Mouse (Mus musculus) C2C12 (cell line): ENCODE data around the gene Galnt16. TPM values are rescaled to one million over a fixed set of nuclear protein-coding genes. Genes with fewer than 3 reads are reported as not detected.

Experiments used
- H3K27me3 ChIP-seq: one replicate; pipeline ENCODE4 v1.6.1; 2011; ENCODE audit not compliant: control insufficient read depth, insufficient read depth, insufficient read length
- H3K36me3 ChIP-seq: one replicate; pipeline ENCODE4 v1.6.1; 2011; ENCODE audit not compliant: control insufficient read depth, insufficient read depth
- H3K4me3 ChIP-seq: one replicate; pipeline ENCODE4 v1.5.1; 2011; ENCODE audit warnings: mild to moderate bottlenecking, control low read depth; ENCODE audit not compliant: poor library complexity, insufficient read depth, severe bottlenecking
- H3K79me2 ChIP-seq: one replicate; pipeline ENCODE4 v1.6.1; 2011; ENCODE audit not compliant: control insufficient read depth, insufficient read depth
- H3K79me3 ChIP-seq: one replicate; pipeline ENCODE4 v1.6.1; 2011; ENCODE audit warnings: low read depth, control low read depth
- H3ac ChIP-seq: one replicate; pipeline ENCODE3; 2011; ENCODE audit warnings: low read depth; ENCODE audit not compliant: control insufficient read depth, insufficient read length
- CEBPB ChIP-seq: IDR thresholded peaks from one replicate; pipeline ENCODE4 v1.6.1; 2011; ENCODE audit warnings: low read depth, mild to moderate bottlenecking, control low read depth, moderate library complexity
- CTCF ChIP-seq: IDR thresholded peaks from one replicate; pipeline ENCODE4 v1.5.1; 2011; ENCODE audit not compliant: control insufficient read depth, insufficient read depth, insufficient read length
- FOSL1 ChIP-seq: IDR thresholded peaks from one replicate; pipeline ENCODE4 v1.8.0; 2011; ENCODE audit warnings: mild to moderate bottlenecking, low read length; ENCODE audit not compliant: poor library complexity, insufficient read depth, severe bottlenecking
- MAX ChIP-seq: IDR thresholded peaks from one replicate; pipeline ENCODE4 v1.6.1; 2011; ENCODE audit warnings: mild to moderate bottlenecking, control low read depth
- MYOD1 ChIP-seq: IDR thresholded peaks from one replicate; pipeline ENCODE4 v1.6.1; 2011; ENCODE audit warnings: low read depth; ENCODE audit not compliant: control insufficient read depth, insufficient read length
- MYOG ChIP-seq: IDR thresholded peaks from one replicate; pipeline ENCODE4 v1.6.1; 2011; ENCODE audit not compliant: control insufficient read depth, insufficient read length; ENCODE audit errors: extremely low read depth
- USF1 ChIP-seq: IDR thresholded peaks from one replicate; pipeline ENCODE4 v1.6.1; 2011; ENCODE audit warnings: low read depth, mild to moderate bottlenecking, control low read depth, moderate library complexity
- polyA plus RNA-seq: library from polyadenylated mRNA; unstranded; fragments of >200 nt; fragmentation: generic; extraction: Trizol; gene quantifications from one replicate; pipeline ENCODE4 v1.2.1, GENCODE M21; 2012; ENCODE audit warnings: missing spikeins

The Galnt16 gene
- polyA plus RNA-seq, 1 experiment = not detected

DNA sequence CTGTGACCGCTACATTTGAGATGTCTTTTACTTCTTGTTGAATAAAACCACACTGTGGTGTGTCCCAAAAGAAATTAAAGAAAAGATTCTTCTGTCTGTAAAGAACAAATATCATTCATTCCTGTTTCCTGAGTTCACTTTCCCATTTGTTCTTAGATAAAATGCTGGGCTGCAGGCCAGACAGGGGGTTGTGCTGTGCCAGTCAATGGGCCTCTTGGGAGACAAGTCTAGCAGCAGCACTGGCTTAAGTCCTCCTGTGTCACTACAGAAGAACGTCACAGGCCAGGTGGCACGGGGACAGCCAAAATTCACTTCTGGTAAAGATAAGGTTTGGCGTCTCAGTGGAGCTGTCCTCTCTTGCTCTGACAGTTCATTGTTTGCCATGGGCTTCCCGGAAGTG lies 44.7 kb downstream of the Galnt16 start:
- H3K79me2 ChIP-seq = no peaks in the 10 kb centered on the region
- no peak overlapping the region for H3K4me3 ChIP-seq
- peaks cover 42% of the 10 kb centered on the region for H3K27me3 ChIP-seq
- H3ac ChIP-seq = no peak overlapping the region
- no peaks in the 10 kb centered on the region for H3K79me3 ChIP-seq
- H3K36me3 ChIP-seq = no peaks in the 10 kb centered on the region
- no peak for TF ChIP-seq CTCF
- TF ChIP-seq MAX = no peak
- TF ChIP-seq FOSL1 = no peak
- no peak for TF ChIP-seq MYOG
- no peak for TF ChIP-seq CEBPB
- no peak for TF ChIP-seq MYOD1
- TF ChIP-seq USF1 = no peak

DNA sequence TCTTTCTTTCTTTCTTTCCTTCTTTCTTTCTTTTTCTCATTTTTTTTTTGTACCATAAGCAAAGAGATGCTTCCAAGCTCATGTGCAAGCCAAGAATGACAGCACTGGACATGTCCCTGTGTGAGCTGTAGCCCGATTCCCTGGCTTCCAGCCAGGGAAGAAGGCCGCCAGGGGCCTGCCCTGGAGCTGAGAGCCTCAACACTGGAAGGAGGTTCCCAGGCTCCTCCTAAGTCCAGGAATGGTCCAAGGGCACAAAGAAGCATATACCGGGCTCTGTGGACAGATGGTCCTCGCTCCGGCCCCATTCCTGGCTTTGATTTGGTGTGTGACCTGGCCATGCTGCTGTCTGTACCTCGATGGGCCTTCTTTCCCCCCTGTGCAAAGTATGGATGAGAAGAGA lies 46.9 kb downstream of the Galnt16 start:
- TF ChIP-seq MAX (no peak), MYOG (no peak), FOSL1 (no peak), CTCF (no peak), USF1 (no peak), MYOD1 (no peak), CEBPB (no peak)
- Histone ChIP-seq H3K79me3 (no peaks in the 10 kb centered on the region), H3K36me3 (no peaks in the 10 kb centered on the region), H3K79me2 (no peaks in the 10 kb centered on the region), H3K27me3 (peaks cover 50% of the 10 kb centered on the region), H3K4me3 (no peak overlapping the region), H3ac (no peak overlapping the region)

DNA sequence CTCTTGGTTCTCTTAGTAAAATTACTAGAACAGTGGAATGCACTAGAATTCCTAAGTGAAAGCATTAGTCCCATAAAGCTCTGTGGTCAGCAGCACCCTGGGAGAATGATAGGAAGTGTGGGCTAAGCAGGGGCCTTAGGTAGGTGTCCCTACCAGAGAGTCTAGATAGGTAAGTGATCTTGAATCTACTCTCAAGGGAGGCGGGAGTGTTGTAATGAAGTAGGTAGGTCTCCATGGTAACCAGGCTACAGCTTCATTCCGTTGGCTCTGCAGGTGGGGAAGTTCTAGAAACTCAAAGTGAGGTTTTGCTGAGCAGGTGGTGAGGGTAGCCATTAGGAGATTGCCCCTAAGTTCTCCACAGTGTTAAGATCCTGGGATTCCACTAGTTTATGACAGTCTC lies 47.7 kb downstream of the Galnt16 start:
- no peaks in the 10 kb centered on the region for H3K79me3 ChIP-seq
- no peak overlapping the region for H3ac ChIP-seq

DNA sequence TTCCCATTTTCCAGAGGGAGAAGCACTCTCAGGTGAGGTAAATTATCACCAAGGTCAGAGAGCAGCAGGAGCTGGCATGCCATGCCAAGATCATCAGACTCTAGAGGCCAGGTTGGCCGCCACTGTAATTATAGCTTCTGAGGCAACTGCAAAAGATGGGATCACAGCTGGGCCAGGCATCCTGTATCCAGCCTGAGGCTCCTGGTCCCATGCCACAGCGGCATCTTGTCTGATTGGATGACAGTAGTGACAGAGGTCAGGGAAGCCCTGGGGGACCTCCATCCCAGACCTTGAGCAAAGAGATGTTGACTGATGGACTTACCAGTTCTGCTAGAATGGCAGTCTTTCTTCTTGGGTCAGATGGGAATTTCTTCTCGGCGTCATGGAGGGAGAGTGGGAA lies 48.4 kb downstream of the Galnt16 start:
- Histone ChIP-seq H3K79me2 (no peaks in the 10 kb centered on the region), H3ac (no peak overlapping the region), H3K4me3 (no peak overlapping the region), H3K36me3 (no peaks in the 10 kb centered on the region), H3K79me3 (no peaks in the 10 kb centered on the region), H3K27me3 (peaks cover 46% of the 10 kb centered on the region)
- TF ChIP-seq USF1 = no peak
- TF ChIP-seq MYOD1 = no peak
- TF ChIP-seq FOSL1 = no peak
- TF ChIP-seq CEBPB = no peak
- TF ChIP-seq CTCF = no peak
- TF ChIP-seq MAX = no peak
- TF ChIP-seq MYOG = no peak

More for the DNA sequence above, 47.7 kb downstream of the Galnt16 start:
- TF ChIP-seq MYOD1 (no peak), USF1 (no peak), CTCF (no peak), CEBPB (no peak), MAX (no peak), FOSL1 (no peak)
- Histone ChIP-seq H3K27me3 (peaks cover 43% of the 10 kb centered on the region), H3K36me3 (no peaks in the 10 kb centered on the region), H3K4me3 (no peak overlapping the region), H3K79me2 (no peaks in the 10 kb centered on the region)

DNA sequence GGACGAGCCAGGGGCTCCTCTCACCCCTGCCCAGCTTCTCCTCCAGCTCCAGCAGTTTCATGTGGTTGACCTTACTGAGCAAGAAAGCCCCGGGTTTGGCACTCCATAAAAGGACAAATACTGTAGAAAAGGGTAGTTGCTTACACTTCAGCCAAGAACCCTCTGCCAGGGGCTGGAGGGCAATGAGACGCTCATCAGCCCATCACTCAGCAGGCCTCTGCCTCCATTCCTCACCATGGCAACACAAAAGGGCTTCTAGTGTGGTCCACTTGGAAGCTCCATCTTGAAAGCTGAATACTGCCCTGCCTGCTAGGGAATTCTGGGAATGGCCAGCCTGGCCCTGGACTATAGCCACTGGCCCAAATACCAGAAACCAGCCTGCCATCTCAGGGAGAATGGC lies 49.3 kb downstream of the Galnt16 start:
- no peak overlapping the region for H3ac ChIP-seq

DNA sequence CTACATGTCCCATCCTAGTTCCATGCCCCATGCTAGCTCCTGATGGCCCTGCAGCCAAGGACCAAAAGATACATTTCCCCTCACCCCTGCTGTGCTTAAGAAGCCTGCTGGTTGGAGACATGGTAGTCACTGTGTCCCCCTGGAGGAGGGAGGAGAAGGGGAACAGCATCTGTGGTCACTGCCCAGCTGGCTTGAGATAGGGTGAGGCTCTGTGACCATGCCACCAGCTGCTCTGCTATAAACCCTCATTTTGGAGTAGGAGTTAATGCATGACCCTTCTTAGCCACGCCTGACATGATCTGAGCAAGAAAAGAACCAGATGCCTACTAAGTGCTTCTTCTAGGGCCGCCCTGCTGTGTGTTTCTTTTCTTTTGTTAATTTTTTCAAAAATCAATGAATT lies 51.5 kb downstream of the Galnt16 start:
- TF ChIP-seq MYOD1 (no peak), FOSL1 (no peak), CEBPB (no peak), USF1 (no peak), MYOG (no peak), MAX (no peak), CTCF (no peak)
- Histone ChIP-seq H3ac (no peak overlapping the region), H3K27me3 (peaks cover 50% of the 10 kb centered on the region), H3K36me3 (no peaks in the 10 kb centered on the region), H3K4me3 (no peak overlapping the region), H3K79me2 (no peaks in the 10 kb centered on the region), H3K79me3 (no peaks in the 10 kb centered on the region)

More for the DNA sequence above, 49.3 kb downstream of the Galnt16 start:
- Histone ChIP-seq H3K4me3 (no peak overlapping the region), H3K36me3 (no peaks in the 10 kb centered on the region), H3K79me3 (no peaks in the 10 kb centered on the region), H3K79me2 (no peaks in the 10 kb centered on the region), H3K27me3 (peaks cover 53% of the 10 kb centered on the region)
- TF ChIP-seq CTCF (no peak), FOSL1 (no peak)
